Mouse (Mus musculus) cerebellum, postnatal 36 days (tissue): ENCODE measurements at regions not wholly inside any gene's neighbourhood (a gene's known extent, or its start where the extent isn't known, plus 50 kb on each side); places are given as distances from the start of the nearest gene placed in this dataset.

Experiments
- DNase-seq, 2 experiments: peaks; one replicate each; pipeline ENCODE4 v3.0.0; 2021 to 2022; ENCODE audit warnings: mixed read lengths in 2 of 2

- no peak for DNase-seq
These were observed 74.3 kb downstream of the Gp2 start for GRCm38 (mm10) chr7:119384670-119385241.

- DNase-seq: no peak
These were observed 79.2 kb downstream of the Gp2 start for GRCm38 (mm10) chr7:119379935-119380334.

- DNase-seq: no peak
These were observed 94.9 kb downstream of the Gp2 start for GRCm38 (mm10) chr7:119364268-119364596.

- no peak for DNase-seq
These were observed 95.4 kb downstream of the Gp2 start for GRCm38 (mm10) chr7:119363552-119364267.

- DNase-seq: no peak
These were observed 101.7 kb downstream of the Gp2 start for GRCm38 (mm10) chr7:119357338-119357737.

GRCm38 (mm10) chr7:119356251-119356650, 102.8 kb downstream of the Gp2 start:
- DNase-seq: no peak

- DNase-seq: peak; percentile 3 to 5
These were observed 106.5 kb downstream of the Gp2 start for GRCm38 (mm10) chr7:119352571-119352970.

- DNase-seq: no peak
These were observed 108.4 kb downstream of the Gp2 start for GRCm38 (mm10) chr7:119350641-119351040.

GRCm38 (mm10) chr7:119343380-119343779, 115.7 kb downstream of the Gp2 start:
- no peak for DNase-seq

GRCm38 (mm10) chr7:119333102-119333501, 126.0 kb downstream of the Gp2 start:
- DNase-seq: no peak

GRCm38 (mm10) chr7:119330460-119331109, 128.5 kb downstream of the Gp2 start:
- DNase-seq: no peak

GRCm38 (mm10) chr7:119296307-119296706, 111.9 kb upstream of the Gpr139 start:
- DNase-seq: no peak

GRCm38 (mm10) chr7:119291442-119291841, 107.0 kb upstream of the Gpr139 start:
- no peak for DNase-seq

- no peak for DNase-seq
These were observed 100.9 kb upstream of the Gpr139 start for GRCm38 (mm10) chr7:119285290-119285689.

- no peak for DNase-seq
These were observed 95.7 kb upstream of the Gpr139 start for GRCm38 (mm10) chr7:119279896-119280661.

- no peak for DNase-seq
These were observed 88.2 kb upstream of the Gpr139 start for GRCm38 (mm10) chr7:119272621-119273020.

GRCm38 (mm10) chr7:119271427-119271826, 87.0 kb upstream of the Gpr139 start:
- no peak for DNase-seq

GRCm38 (mm10) chr7:119270826-119271420, 86.5 kb upstream of the Gpr139 start:
- no peak for DNase-seq

GRCm38 (mm10) chr7:119258222-119258621, 73.8 kb upstream of the Gpr139 start:
- no peak for DNase-seq

- DNase-seq: no peak
These were observed 72.5 kb upstream of the Gpr139 start for GRCm38 (mm10) chr7:119256916-119257315.

- no peak for DNase-seq
These were observed 68.3 kb upstream of the Gpr139 start for GRCm38 (mm10) chr7:119252742-119253141.

GRCm38 (mm10) chr7:119251679-119252078, 67.3 kb upstream of the Gpr139 start:
- no peak for DNase-seq

- no peak for DNase-seq
These were observed 66.0 kb upstream of the Gpr139 start for GRCm38 (mm10) chr7:119250381-119250780.
